Mouse (Mus musculus): ENCODE data around the gene Magi2.
"Not testable (repeated sequence)": the region's sequence is repeated elsewhere in the genome, so short reads cannot be mapped to it uniquely, and the experiment has no call there.

Gene Magi2

DNA sequence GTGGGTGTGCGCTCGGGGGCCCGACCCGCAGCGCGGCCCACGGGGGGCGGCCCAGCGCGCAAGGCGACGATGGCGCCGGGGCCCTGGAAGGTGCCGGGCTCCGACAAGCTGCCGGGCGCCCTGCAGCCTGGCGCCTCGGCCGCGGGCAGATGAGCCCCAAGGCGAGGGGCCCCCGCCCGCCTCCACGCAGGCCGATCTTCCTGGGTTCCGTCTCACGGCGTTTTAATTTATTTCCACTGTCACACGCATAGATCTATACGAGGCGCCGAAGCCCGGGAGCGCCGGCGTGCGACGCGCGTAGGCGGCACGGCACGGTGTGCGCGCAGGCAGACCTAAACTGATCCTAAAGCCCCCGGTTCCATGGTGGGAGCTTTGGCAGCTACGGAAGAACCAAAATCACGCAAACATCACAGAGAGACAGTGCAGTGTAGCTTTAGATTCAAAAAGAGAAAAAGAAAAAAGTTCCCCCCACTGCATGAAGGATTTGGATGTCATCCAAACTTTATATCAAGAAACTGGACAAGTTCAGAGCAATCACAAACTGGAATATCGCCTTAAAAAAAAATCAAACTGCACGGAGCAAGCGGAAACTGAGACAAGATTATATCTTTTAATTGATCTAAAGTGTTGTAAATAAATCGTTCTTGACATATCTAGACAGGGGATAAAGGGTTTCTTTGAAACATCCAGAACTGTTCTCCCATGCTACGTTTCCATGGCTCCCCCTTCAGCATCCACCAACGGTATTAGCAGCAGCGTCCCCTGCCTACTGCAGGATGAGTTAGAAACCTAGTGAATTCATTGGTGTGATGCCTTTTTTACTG, 1475.9 kb downstream of the Magi2 start:
- peak; percentile 58 for DNase-seq (ENCODE audit: extremely low spot score)

DNA sequence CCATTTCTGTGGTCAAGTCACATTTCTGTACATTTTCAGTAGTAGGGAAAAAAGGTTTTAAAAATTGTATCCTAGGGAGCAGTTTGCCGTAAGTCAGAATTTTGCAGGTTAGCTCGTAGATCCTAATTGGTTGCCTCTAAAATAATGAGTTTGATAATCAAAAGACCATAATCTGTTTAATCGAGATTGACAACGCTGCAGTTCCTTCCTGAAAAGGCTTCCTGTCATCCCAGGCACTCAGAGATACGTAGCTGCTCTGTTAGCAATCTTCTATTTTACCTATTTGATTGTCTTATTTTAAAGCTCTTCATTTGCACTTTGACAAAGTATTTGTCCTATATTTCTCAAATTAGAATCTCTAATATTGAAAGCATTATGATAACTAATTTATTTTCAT, 1476.5 kb downstream of the Magi2 start:
- DNase-seq (ENCODE audit: extremely low spot score): no peak

DNA sequence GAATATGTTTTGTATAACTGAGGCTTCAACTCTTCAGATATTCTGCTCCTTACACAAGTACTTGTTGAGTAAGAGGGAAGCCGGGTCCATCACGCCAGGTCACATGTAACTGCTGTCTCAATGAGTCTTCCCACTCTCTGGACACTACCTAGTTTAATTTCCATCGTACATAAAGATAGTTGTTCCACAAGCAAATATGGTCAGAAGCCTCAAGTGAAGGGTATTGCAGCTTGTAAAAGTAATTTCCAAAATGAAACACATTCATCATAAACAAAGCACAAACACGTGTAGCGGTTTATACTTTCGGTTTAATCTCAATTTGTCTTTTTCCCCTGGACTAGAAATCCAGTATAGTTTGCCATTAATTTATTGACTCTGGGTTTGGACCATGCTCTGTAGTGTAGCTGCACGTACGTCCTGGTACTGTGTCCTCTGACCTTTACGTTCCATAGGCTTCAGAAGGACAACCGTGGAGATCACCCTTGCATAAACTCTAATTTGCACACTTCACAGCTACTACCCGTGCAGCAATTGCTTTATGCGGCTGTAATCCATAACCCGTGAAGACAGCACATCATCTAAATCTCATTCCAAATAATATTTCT, 1477.2 kb downstream of the Magi2 start:
- DNase-seq (ENCODE audit: extremely low spot score): no peak

DNA sequence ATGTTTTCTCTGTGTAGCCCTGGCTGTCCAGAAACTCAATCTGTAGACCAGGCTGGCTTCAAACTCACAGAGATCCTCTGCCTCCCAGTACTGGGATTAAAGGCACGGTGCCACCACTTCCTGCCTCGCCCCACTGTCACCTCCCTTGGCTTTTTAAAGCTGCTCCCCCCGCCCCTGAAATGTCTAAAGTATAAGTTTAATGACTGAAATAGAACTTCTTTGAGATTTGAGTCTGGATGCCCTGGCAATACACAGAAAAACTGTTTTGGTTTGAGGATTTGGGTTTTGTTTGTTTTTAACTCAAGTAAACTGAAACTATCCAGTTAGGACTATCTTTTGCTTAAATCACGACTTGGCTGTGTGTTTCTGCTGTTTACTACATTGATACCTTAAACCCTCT, 1478.0 kb downstream of the Magi2 start:
- DNase-seq (ENCODE audit: extremely low spot score): no peak

DNA sequence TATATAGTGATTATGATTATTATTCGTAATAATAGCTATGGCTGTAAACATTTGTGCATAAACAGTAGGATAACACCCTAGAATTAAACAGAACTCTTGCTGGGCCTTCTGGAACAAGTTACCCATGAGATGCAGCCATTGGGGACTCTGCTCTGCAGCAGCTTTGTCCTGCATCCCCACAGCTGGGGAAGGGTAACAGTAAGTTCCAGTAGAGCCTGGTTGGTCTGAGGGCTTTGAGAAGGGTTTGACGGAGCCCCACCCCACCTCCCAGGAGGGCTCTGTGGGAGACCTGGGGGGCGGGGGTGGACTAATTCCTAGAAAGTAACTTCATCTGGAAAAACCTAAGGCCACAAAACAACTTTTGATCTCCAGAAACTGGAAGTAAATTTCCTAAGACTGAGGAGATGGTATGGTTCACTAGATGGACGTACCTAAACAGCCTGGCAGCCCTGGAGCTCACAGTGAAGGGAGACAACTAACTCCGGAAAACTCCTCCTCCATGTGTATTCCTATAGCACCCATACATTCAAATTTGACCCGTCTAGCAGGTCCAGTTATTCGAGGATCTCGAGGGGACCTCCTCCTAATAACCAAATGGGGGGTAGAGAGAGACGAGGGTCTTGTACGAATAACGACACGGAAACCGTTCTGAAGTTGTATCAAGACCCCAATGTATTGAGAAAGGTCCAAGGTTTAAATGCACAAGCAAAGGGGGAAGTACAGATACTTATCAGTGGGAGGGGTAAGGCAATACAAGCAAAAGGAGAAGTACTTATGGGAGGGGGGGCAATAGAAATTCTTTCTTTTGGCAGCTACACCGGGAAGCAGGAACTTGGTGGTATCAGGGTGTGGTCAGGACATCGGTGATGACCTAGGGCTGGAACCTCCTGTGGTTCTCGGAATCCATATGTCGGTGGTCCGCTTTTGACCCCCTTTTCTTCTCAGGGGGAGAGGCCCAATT, 1479.8 kb downstream of the Magi2 start:
- DNase-seq (ENCODE audit: extremely low spot score): not testable (repeated sequence)

DNA sequence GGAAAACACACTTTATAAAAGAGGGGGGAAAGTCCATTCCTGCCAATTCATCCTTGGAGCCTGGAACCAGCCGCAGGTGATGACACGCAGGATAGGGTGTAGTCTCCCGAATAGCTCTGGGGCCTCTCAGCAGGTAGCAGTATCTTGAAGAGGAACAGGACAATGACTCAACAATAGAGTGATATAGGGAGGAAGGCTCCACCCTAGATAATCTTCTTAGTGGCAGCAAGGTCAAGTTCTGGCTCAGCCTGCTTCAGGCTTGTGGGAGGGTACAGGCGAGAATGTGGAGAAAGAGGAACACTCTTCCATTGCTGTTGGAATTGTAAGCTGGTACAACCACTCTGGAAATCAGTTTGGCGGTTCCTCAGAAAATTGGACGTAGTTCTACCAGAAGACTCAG, 1484.0 kb downstream of the Magi2 start:
- DNase-seq (ENCODE audit: extremely low spot score): not testable (repeated sequence)

DNA sequence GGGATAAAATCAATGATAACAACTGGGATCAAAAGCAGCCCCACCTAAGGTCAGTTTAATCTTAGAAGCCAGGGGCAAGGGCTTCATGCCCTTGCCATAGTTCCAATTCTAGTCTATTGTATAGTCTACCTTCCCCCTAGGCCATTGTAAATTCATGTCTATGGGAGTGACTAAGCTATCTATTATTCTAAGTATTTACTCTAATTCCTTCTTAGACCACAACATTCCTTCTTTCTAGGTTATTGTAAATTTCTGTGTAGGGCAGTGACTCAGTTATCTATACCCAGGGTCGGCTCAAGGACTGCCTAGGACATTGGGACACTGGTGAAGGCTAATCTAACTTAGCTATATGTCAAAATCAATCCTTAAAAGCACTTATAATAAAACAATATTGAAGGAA, 1487.8 kb downstream of the Magi2 start:
- DNase-seq (ENCODE audit: extremely low spot score): not testable (repeated sequence)

DNA sequence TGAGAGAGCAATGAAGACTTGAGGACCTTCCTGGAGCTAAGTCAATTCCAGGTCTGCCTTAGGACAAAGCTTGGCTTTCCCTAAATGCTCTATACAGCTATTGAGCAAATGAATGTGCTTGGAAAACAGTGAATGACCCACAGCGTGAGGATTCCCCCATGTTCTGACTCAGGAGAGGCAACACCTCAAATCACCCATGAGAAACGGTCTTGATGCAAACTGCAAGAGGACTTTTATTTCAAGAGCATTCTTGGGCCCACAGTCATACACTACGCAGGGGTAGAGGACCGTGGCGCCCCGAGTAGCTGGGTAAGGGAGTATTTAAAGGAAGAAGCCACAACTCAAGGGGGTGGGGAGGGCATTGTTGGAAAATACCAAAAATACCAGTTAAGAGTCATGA, 1489.1 kb downstream of the Magi2 start:
- not testable (repeated sequence) for DNase-seq (ENCODE audit: extremely low spot score)

DNA sequence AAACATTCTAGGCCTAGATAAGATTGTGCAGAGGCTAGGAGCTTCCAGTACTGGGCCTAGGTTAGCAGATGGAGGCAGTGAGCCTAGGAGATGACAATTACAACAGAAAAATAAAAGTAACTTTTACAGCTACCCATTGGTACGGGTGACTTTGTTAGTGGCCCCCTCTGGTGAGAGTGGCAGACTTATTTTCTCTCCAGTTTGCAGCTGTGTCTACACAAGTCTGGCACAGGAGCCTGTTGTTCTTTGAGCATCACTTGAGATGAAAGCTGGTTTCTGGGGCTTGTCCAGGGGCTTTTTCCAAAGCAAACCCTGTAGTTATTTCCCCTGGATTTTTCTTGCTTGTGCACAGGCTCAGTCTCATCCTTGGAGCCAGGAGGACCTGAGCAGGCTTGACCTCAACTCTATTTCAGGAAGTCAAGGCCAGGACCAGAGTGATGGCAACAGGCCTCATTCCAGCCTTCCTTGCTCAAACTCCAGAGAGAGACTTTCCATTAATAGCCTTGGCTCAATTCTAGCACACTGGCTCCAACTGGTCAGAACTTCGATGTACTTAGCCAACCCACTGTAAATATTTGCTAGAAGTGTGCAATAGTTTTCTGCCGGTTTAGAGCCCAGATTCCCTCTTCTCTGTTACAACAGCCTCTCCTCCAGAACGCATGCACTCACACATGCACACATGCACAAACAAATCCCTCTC, 1493.5 kb downstream of the Magi2 start:
- DNase-seq (ENCODE audit: extremely low spot score): no peak

DNA sequence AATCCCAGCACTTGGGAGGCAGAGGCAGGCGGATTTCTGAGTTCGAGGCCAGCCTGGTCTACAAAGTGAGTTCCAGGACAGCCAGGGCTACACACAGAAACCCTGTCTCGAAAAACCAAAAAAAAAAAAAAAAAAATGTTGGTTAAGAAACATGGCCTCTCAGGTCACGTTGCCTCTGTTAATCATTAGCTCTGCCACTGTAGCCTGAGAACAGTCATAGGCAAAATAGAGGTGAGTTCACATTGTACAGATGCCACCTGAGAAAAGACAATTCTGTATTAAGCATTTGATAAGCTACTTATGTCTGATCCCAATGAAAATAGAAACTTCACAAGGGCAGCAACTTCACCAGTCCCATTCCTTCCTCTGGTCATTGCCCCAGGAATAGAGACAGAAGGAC, 1496.4 kb downstream of the Magi2 start:
- not testable (repeated sequence) for DNase-seq (ENCODE audit: extremely low spot score)

DNA sequence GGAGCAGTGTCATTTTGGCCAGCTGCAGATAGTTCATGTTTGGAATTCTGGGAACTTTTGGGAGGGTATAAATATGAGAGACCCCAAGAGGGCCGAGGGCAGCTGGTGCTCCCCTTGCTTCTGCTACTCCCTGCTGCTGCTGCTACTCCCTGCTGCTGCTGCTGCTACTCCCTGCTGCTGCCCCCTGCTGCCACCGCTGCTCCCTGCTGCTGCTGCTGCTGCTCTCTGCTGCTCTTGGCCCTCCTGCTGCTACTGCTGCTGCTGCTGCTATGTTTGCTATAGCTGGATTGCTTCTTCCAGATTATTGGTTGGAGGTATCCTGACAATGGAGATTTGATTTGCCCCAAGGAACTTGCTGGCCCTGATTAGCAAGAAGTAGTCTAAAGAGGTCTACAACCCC, 1512.0 kb downstream of the Magi2 start:
- DNase-seq (ENCODE audit: extremely low spot score): no peak

DNA sequence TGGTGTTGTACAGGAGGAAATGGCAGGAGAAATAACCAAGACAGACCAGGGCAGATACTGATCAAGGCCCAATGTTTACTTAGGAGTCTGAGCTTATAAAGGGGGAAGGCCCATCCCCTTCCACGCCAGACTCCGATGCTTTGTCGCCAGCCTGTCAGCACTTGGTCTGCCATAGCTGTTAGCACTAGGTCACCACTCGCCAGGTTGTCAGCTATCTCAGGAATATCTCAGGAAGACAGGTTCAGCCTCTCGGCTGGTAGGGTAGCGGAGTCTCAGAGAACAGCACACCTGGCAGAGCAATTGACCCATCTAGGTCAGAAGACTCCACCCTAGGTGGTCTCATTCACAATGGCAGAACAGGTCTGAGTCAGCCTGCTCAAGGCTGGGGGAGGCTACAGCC, 1514.4 kb downstream of the Magi2 start:
- no peak for DNase-seq (ENCODE audit: extremely low spot score)

DNA sequence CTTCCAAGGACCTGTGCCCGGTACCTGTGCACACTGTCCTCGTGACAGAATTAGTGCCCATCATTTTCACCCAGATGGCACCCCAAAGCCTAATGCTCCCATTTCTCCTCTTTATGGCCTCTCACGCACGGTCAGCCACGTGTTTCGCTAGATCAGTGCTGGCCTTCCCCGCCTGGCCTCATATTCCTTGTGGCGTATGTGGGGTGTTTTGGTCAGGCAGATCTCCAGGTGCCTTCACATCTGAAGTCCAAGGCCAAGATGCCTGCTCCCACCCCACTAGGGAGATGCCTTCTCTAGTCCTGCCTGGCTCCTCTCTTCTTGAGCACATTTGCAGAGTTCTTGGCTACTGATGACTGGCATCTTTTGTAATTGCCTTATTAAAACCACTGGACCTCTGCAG, 1515.1 kb downstream of the Magi2 start:
- DNase-seq (ENCODE audit: extremely low spot score): no peak

DNA sequence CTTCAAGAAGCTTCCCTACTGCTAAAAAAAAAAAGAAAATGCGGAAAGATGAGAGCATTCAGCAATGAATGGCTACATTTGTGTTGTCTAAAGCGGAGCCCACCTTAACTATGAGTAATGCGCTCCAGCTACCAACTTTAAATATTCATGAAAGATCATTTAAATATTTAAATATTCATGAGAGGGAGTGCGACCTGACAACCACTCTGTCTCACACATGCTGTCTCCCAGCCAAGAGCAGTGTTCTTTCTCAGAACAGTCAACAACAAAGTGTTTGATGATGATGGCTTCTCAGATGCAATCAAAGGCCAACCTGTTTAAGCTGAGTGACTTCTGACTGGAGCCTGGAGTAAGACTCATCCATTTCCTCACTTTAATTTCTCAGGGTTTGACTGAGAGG, 1521.3 kb downstream of the Magi2 start:
- DNase-seq (ENCODE audit: extremely low spot score): no peak

DNA sequence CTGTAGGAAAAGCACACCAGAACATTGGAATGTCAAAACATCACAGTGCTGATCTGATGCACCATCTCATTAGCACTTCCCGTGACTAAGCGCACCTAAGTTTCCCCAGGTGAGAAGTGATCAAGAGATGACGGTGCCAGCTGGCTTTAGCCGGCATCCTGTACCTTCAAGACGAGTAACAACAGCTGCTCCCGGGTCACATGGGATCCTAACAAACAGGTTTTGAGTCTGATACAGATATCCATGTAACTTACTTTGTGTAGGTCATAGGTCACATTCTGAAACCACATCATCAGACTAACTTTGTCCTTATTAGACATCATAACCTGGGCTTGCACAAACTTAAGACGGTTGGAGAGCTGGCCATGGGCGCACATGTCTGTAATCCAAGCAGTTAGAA, 1522.0 kb downstream of the Magi2 start:
- no peak for DNase-seq (ENCODE audit: extremely low spot score)

DNA sequence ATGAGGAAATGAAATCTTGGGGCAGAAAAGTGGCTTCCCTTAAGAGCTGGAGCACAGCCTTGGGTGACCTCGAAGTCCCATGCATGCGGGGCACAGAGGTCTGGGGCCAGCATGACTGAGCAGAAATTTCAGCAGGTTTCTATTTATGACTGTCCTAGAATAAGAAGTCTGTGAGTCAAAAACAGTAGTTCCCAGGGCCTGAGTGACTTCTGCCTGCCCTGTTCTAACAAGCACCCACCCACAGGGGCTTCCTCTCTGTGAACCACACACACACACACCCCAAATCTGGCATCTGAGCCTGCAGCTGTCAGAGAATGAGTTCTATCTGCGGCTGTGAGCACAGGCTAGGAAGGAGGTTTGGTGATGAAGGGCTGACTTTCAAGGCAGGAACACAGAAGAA, 1522.7 kb downstream of the Magi2 start:
- no peak for DNase-seq (ENCODE audit: extremely low spot score)

DNA sequence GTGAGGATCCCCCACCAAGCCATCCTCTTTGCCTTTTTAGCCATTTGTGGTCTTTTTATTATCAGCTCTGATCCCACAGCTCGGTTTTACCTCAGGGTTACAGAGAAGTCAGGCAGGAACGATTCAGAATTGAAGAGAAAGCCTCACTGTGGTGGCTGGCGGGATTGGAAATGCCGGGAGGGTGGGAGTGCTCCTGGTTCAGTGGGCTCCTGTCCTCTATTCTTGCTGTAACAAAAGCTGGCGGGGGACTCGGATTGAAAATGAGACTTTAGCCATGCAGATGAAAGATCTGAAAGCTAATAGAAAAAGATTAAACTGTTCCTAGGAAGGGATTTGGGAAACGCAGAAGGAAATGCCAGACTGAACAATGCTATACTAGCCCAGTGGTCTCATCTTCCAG, 1524.2 kb downstream of the Magi2 start:
- no peak for DNase-seq (ENCODE audit: extremely low spot score)

DNA sequence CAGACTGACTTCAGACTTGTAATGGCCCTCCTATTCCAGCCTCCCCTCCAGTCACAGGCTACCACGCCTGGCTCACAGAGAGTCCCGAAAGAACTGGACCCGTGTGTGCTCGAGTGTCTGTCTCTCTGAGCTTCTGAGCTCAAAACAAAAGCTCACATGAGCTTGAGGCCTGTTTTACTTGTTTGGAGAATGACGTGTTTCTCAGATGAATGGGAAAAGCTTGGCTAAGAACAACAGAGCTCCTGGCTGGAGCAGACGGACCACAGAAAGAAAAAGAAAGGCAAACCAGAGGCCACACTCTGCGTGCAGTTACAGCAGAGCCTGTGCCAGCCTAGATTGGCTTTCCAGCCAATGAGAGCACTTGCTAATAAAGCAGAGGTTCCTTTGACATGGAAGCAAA, 1524.9 kb downstream of the Magi2 start:
- DNase-seq (ENCODE audit: extremely low spot score): no peak

DNA sequence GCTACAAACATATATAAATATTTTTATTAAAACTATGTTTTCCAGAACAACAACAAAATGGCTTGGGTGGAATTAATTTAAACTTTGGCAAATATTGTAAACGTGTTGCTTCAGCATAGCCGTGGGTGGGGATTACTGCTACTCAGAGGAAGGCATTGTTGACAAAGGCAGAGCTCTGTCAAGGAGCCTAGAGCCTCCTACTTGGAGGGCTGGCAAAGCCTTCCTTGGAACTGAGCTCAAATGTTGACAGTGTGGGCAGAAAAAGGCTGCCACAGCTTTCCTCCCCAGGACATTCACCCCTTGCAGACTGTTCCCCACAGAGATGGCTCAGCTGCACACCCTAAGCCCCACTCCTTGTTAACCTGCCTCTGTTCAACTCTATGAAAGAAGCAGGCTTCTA, 1526.3 kb downstream of the Magi2 start:
- DNase-seq (ENCODE audit: extremely low spot score): no peak

DNA sequence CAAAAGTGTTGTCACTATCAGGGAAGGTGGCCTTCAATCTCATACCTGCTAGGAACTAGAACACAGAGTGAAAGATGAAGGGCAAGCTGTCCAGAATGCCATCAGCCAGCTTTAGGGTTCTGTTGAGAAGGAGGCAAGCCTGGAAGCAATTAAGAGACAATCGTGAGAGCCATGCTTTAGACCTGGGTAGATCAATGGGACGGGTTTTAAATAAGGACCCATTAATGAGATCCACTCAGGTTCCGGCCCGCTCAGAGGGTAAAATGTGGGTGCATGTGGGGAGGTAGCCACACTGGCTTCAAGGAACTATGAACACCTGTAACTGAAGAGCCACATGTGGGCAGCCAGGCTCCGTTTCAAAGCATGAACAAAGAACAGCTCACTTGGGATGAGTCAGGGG, 1527.1 kb downstream of the Magi2 start:
- DNase-seq (ENCODE audit: extremely low spot score): no peak

Data from embryo, embryonic 9.5 days (tissue).